Mouse (Mus musculus) midbrain, embryonic 12.5 days (tissue): Measurements from ENCODE around the gene Fstl4. TPM values are rescaled to one million over a fixed set of nuclear protein-coding genes. Genes with fewer than 3 reads are reported as not detected.

Experiments
- ATAC-seq: fragments of 200-750 bp; cut with Nextera tagmentation; 2 replicates; pipeline ENCODE4 v1.8.0; 2017; ENCODE audit warnings: low read depth, moderate TSS enrichment, moderate library complexity; ENCODE audit not compliant: low FRiP score
- H3K27ac ChIP-seq: fragments of 300-500 bp; sonication (generic); replicated peaks from 2 replicates; pipeline ENCODE4 v1.5.1; 2016; ENCODE audit warnings: mild to moderate bottlenecking
- H3K27me3 ChIP-seq: fragments of 300-500 bp; sonication (generic); 2 replicates; pipeline ENCODE4 v1.6.1; 2016; ENCODE audit warnings: mild to moderate bottlenecking
- H3K36me3 ChIP-seq: fragments of 300-500 bp; sonication (generic); 2 replicates; pipeline ENCODE4 v1.6.1; 2016
- H3K4me1 ChIP-seq: fragments of 300-500 bp; sonication (generic); 2 replicates; pipeline ENCODE4 v1.6.1; 2016
- H3K4me2 ChIP-seq: fragments of 300-500 bp; sonication (generic); replicated peaks from 2 replicates; pipeline ENCODE4 v1.6.1; 2016; ENCODE audit warnings: mild to moderate bottlenecking, moderate library complexity
- H3K4me3 ChIP-seq: fragments of 300-500 bp; sonication (generic); 2 replicates; pipeline ENCODE4 v1.5.1; 2016; ENCODE audit warnings: mild to moderate bottlenecking
- H3K9ac ChIP-seq: fragments of 300-500 bp; sonication (generic); replicated peaks from 2 replicates; pipeline ENCODE4 v1.6.1; 2016; ENCODE audit warnings: mild to moderate bottlenecking, moderate library complexity
- H3K9me3 ChIP-seq: fragments of 300-500 bp; sonication (generic); 2 replicates; pipeline ENCODE4 v1.6.1; 2016; ENCODE audit warnings: mild to moderate bottlenecking
- WGBS: fragments of 180-500 bp; shearing (Covaris S2); methylation state at CpG from one replicate; pipeline ENCODE4 v1.1.7; 2016; 5-methylcytosine and 5-hydroxymethylcytosine counted together
- polyA plus RNA-seq: library from polyadenylated mRNA; unstranded; fragments of >200 nt; fragmentation: Nextera tagmentation; extraction: Ambion mirVana; gene quantifications from 2 replicates; pipeline ENCODE4 v1.2.1, GENCODE M21; 2016

The Fstl4 gene
- polyA plus RNA-seq, 1 experiment from 2014 or later: 2.6 TPM

- WGBS: 90% methylated on average over 11 of the region's 11 CpGs
- no peak for ATAC-seq
These were observed 235.8 kb downstream of the Fstl4 start for GRCm38 (mm10) chr11:53000226-53000625.

GRCm38 (mm10) chr11:53003361-53003760, 238.9 kb downstream of the Fstl4 start:
- WGBS: 73% methylated on average over 7 of the region's 7 CpGs
- Histone ChIP-seq H3K36me3 (no peaks in the 10 kb centered on the region), H3K27ac (no peak overlapping the region), H3K9ac (no peak overlapping the region), H3K4me1 (no peaks in the 10 kb centered on the region), H3K27me3 (no peaks in the 10 kb centered on the region), H3K4me2 (no peak overlapping the region), H3K4me3 (no peak overlapping the region), H3K9me3 (no peaks in the 10 kb centered on the region)
- ATAC-seq: no peak

More at GRCm38 (mm10) chr11:53000226-53000625, 235.8 kb downstream of the Fstl4 start:
- H3K36me3 ChIP-seq: no peaks in the 10 kb centered on the region
- no peak overlapping the region for H3K4me3 ChIP-seq
- no peaks in the 10 kb centered on the region for H3K4me1 ChIP-seq
- H3K9me3 ChIP-seq: no peaks in the 10 kb centered on the region
- H3K4me2 ChIP-seq: no peak overlapping the region
- H3K27ac ChIP-seq: no peak overlapping the region
- H3K27me3 ChIP-seq: no peaks in the 10 kb centered on the region
- no peak overlapping the region for H3K9ac ChIP-seq

- H3K36me3 ChIP-seq: no peaks in the 10 kb centered on the region
- ATAC-seq: no peak
- H3K27ac ChIP-seq: no peak overlapping the region
- H3K4me1 ChIP-seq: no peaks in the 10 kb centered on the region
- no peaks in the 10 kb centered on the region for H3K27me3 ChIP-seq
- H3K4me3 ChIP-seq: no peak overlapping the region
- no peak overlapping the region for H3K9ac ChIP-seq
- H3K4me2 ChIP-seq: no peak overlapping the region
- 93% methylated on average over 9 of the region's 9 CpGs for WGBS
- no peaks in the 10 kb centered on the region for H3K9me3 ChIP-seq
These were observed 239.4 kb downstream of the Fstl4 start for GRCm38 (mm10) chr11:53003811-53004210.

- no peaks in the 10 kb centered on the region for H3K27me3 ChIP-seq
- no peak overlapping the region for H3K27ac ChIP-seq
- no peak overlapping the region for H3K4me2 ChIP-seq
- 61% methylated on average over 7 of the region's 7 CpGs for WGBS
- H3K36me3 ChIP-seq: no peaks in the 10 kb centered on the region
- ATAC-seq: no peak
- no peaks in the 10 kb centered on the region for H3K9me3 ChIP-seq
- H3K4me1 ChIP-seq: no peaks in the 10 kb centered on the region
- H3K4me3 ChIP-seq: no peak overlapping the region
- no peak overlapping the region for H3K9ac ChIP-seq
These were observed 245.2 kb downstream of the Fstl4 start for GRCm38 (mm10) chr11:53009597-53009996.

- WGBS: 84% methylated on average over 6 of the region's 6 CpGs
- Histone ChIP-seq H3K9me3 (no peaks in the 10 kb centered on the region), H3K4me1 (no peaks in the 10 kb centered on the region), H3K36me3 (no peaks in the 10 kb centered on the region), H3K4me2 (no peak overlapping the region), H3K27me3 (no peaks in the 10 kb centered on the region), H3K4me3 (no peak overlapping the region), H3K27ac (no peak overlapping the region), H3K9ac (no peak overlapping the region)
- ATAC-seq: no peak
These were observed 247.6 kb downstream of the Fstl4 start for GRCm38 (mm10) chr11:53011996-53012505.

GRCm38 (mm10) chr11:53013906-53014305, 249.5 kb downstream of the Fstl4 start:
- no peak overlapping the region for H3K9ac ChIP-seq
- no peak overlapping the region for H3K27ac ChIP-seq
- no peak for ATAC-seq
- no peaks in the 10 kb centered on the region for H3K27me3 ChIP-seq
- H3K36me3 ChIP-seq: no peaks in the 10 kb centered on the region
- WGBS: 80% methylated on average over 5 of the region's 5 CpGs
- no peak overlapping the region for H3K4me2 ChIP-seq
- H3K9me3 ChIP-seq: no peaks in the 10 kb centered on the region
- no peak overlapping the region for H3K4me3 ChIP-seq
- H3K4me1 ChIP-seq: no peaks in the 10 kb centered on the region

GRCm38 (mm10) chr11:53016358-53017021, 252.1 kb downstream of the Fstl4 start:
- no peak overlapping the region for H3K9ac ChIP-seq
- no peaks in the 10 kb centered on the region for H3K9me3 ChIP-seq
- no peak for ATAC-seq
- H3K27ac ChIP-seq: no peak overlapping the region
- no peak overlapping the region for H3K4me3 ChIP-seq
- no peak overlapping the region for H3K4me2 ChIP-seq
- no peaks in the 10 kb centered on the region for H3K27me3 ChIP-seq
- H3K4me1 ChIP-seq: no peaks in the 10 kb centered on the region
- 84% methylated on average over 7 of the region's 7 CpGs for WGBS
- H3K36me3 ChIP-seq: no peaks in the 10 kb centered on the region

- no peak overlapping the region for H3K9ac ChIP-seq
- H3K4me1 ChIP-seq: no peaks in the 10 kb centered on the region
- H3K9me3 ChIP-seq: no peaks in the 10 kb centered on the region
- H3K4me2 ChIP-seq: no peak overlapping the region
- WGBS: 92% methylated on average over 3 of the region's 3 CpGs
- H3K4me3 ChIP-seq: no peak overlapping the region
- H3K36me3 ChIP-seq: no peaks in the 10 kb centered on the region
- ATAC-seq: no peak
- H3K27me3 ChIP-seq: no peaks in the 10 kb centered on the region
- H3K27ac ChIP-seq: no peak overlapping the region
These were observed 255.1 kb downstream of the Fstl4 start for GRCm38 (mm10) chr11:53019509-53019908.

- Histone ChIP-seq H3K4me2 (no peak overlapping the region), H3K9me3 (no peaks in the 10 kb centered on the region), H3K9ac (no peak overlapping the region), H3K36me3 (no peaks in the 10 kb centered on the region), H3K27ac (no peak overlapping the region), H3K4me3 (no peak overlapping the region), H3K4me1 (no peaks in the 10 kb centered on the region), H3K27me3 (no peaks in the 10 kb centered on the region)
- 79% methylated on average over 6 of the region's 6 CpGs for WGBS
- ATAC-seq: no peak
These were observed 260.0 kb downstream of the Fstl4 start for GRCm38 (mm10) chr11:53024403-53024802.

GRCm38 (mm10) chr11:53025686-53026085, 261.3 kb downstream of the Fstl4 start:
- over 99% methylated on average over 6 of the region's 6 CpGs for WGBS
- H3K36me3 ChIP-seq: no peaks in the 10 kb centered on the region
- ATAC-seq: no peak

GRCm38 (mm10) chr11:53028421-53029168, 264.2 kb downstream of the Fstl4 start:
- no peak overlapping the region for H3K4me3 ChIP-seq
- ATAC-seq: no peak
- no peak overlapping the region for H3K27ac ChIP-seq
- no peaks in the 10 kb centered on the region for H3K9me3 ChIP-seq
- no peaks in the 10 kb centered on the region for H3K4me1 ChIP-seq
- H3K9ac ChIP-seq: no peak overlapping the region
- WGBS: 78% methylated on average over 7 of the region's 7 CpGs
- H3K36me3 ChIP-seq: no peaks in the 10 kb centered on the region
- no peak overlapping the region for H3K4me2 ChIP-seq
- 0 out of 2 replicates have a peak, but pooled peaks cover 4% of the 10 kb centered on the region for H3K27me3 ChIP-seq

More at GRCm38 (mm10) chr11:53025686-53026085, 261.3 kb downstream of the Fstl4 start:
- H3K9me3 ChIP-seq: no peaks in the 10 kb centered on the region
- H3K4me2 ChIP-seq: no peak overlapping the region
- H3K4me3 ChIP-seq: no peak overlapping the region
- H3K4me1 ChIP-seq: no peaks in the 10 kb centered on the region
- no peaks in the 10 kb centered on the region for H3K27me3 ChIP-seq
- no peak overlapping the region for H3K9ac ChIP-seq
- no peak overlapping the region for H3K27ac ChIP-seq

GRCm38 (mm10) chr11:53031777-53032176, 267.3 kb downstream of the Fstl4 start:
- no peak for ATAC-seq
- 91% methylated on average over 4 of the region's 4 CpGs for WGBS
- Histone ChIP-seq H3K27me3 (0 out of 2 replicates have a peak, but pooled peaks cover 4% of the 10 kb centered on the region), H3K4me1 (no peaks in the 10 kb centered on the region), H3K36me3 (no peaks in the 10 kb centered on the region), H3K4me2 (no peak overlapping the region), H3K9ac (no peak overlapping the region), H3K4me3 (no peak overlapping the region), H3K27ac (no peak overlapping the region), H3K9me3 (no peaks in the 10 kb centered on the region)
